Mouse (Mus musculus) heart, postnatal 0 days (tissue): Measurements from ENCODE around the gene Dph3.

Source experiments
- CTCF ChIP-seq: IDR thresholded peaks from 2 replicates; pipeline ENCODE4 v1.5.1; 2016; ENCODE audit warnings: antibody characterized with exemption, control low read depth, low read depth
- EP300 ChIP-seq: IDR thresholded peaks from 2 replicates; pipeline ENCODE4 v1.6.1; 2016; ENCODE audit warnings: antibody characterized with exemption, low read depth

DNA sequence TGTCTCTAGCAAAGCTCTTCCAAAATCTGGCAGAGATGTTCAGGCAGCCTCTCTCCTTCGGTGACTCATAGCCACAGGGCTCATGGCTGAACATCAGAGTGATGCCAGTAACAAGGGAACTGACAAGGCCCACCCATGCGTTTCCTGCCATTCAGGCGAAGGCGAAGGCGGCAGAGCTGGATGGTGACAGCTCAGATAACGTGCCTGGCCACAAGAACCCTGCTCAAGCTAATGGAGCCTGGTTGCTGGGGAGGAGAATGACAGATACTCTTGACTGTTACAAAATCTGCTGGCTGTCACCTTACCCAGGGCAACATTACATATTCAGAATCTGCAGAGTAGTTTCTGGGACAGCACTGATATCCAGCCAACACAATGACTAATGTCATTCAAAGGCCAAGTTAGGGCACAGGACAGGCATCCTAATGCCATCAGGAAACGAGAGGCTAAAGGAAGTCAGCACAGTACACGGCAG, 12.3 kb downstream of the Dph3 start:
- TF ChIP-seq CTCF: no peak
- TF ChIP-seq EP300: peak; percentile 20; the same call in 1 of the 2 replicates
